Mouse (Mus musculus) R1 (cell line): ENCODE measurements around the gene Slc25a21.

ENCODE experiments used
- DNase-seq: peaks from one replicate; pipeline ENCODE4 v3.0.0-alpha.2; 2018; ENCODE audit warnings: low read depth, low spot score

The Slc25a21 gene

DNA sequence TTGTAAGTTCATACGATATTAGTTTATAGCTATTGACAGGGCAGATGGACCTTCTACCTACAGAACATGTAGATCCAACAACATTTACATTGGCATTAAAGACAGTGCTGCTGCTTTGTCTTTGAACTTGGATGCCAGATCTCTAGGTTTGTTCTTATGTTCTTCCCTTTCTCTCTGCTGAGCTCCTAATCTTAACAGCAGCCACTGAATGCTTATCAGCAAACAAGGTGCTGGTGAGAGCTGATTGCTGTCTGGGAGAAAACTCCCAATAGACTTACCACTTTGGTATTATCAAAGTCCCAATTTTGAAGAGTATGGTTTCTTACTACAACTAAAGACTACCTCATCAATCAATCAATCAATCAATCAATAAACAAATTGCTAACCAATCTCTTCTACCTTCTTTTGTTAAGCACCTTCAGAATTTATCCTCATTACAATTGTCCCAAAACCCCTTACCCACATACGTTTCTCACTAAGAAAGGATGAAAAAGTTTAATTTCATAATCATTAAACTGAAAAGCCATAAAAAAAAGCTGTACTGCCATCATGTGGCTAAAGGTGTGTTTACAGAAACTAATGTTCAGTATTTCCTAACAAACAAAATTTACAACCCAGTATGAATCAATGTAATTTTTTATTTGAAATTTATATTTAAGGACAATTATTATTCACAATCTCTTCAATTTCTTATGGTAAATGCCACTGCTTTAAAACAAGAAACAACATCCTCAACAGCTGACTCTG, 12.7 kb downstream of the Slc25a21 start:
- DNase-seq, result no peak

DNA sequence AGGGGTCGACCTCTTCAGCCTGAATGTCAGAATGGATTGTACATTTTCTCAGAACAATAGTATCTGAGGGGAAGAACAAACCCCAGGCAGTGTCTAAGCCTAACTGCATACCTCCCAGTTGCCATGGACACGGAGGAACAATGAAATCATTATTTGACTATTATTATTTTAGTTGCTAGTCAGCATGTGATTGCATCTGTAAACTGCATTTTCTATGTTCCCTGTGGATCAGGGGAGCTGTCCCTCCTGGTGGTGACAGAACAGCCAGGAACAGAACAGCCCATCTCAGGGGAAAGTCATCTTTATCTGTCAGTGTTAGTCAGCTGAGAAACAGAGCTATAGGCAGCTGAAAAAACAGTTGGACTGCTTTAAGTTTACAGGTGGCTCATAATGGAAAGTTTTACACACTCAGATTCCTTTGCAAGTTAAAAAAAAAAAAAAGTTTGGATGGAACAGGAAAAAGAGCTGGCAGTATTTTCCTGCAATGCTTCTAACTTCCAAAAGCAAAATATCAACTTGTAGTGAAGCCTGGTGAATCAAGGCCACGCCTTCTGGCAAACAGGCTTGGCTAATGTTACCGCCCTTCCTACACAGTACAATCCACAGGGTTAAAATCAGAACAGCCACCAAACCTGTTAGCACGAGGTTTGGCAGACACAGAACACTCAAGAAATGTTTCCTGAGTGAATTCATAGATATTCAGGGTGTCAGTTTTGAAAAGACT, 17.6 kb downstream of the Slc25a21 start:
- peak; percentile 74 for DNase-seq

- no peak for DNase-seq
Observed at GRCm38 (mm10) chr12:57178818-57179217, 18.5 kb downstream of the Slc25a21 start.

DNA sequence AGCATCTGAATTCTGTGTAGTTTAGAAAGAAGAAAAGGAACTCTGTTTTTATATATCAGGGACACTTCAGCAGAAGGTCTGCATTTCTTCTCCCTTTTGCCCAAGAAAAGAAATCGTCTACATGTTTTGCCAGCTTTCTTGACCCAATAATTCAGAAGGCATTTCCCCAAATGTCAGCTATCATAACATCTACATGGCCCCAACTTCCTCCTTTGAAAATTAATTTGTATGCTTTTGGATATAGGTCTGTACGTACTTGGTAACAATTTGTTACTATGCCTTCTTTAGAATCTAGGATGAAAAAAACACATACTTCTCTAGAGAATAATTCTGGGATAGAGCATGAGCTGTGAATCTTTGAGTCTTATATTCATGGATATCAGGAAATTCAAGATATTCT, 34.0 kb downstream of the Slc25a21 start:
- no peak for DNase-seq

GRCm38 (mm10) chr12:57162840-57163239, 34.4 kb downstream of the Slc25a21 start:
- DNase-seq, result no peak

GRCm38 (mm10) chr12:57159904-57160303, 37.4 kb downstream of the Slc25a21 start:
- no peak for DNase-seq

- no peak for DNase-seq
Observed at GRCm38 (mm10) chr12:57158266-57158665, 39.0 kb downstream of the Slc25a21 start.

- DNase-seq, result no peak
Observed at GRCm38 (mm10) chr12:57138937-57139336, 58.3 kb downstream of the Slc25a21 start.

GRCm38 (mm10) chr12:57137809-57138208, 59.5 kb downstream of the Slc25a21 start:
- no peak for DNase-seq

- DNase-seq, result no peak
Observed at GRCm38 (mm10) chr12:57118602-57119001, 78.7 kb downstream of the Slc25a21 start.

DNA sequence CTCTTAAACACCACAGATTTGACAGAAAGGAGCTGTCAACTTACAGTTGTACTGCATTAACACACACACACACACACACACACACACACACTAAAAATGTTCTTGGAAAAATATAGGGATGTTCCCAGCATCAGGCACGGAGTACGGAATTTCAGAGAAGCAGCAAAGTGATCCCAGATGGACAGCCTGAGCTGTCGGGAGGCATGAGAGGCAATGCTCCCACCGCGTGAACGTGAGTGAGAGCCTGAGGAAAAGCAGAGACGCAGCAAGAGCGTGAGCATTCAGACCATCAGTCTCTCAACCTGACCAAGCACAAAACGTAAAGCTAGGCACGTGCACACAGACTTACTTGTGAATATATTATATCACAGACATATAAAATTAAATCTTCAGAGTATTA, 81.8 kb downstream of the Slc25a21 start:
- DNase-seq, result no peak

- no peak for DNase-seq
Observed at GRCm38 (mm10) chr12:57109363-57109762, 87.9 kb downstream of the Slc25a21 start.

- no peak for DNase-seq
Observed at GRCm38 (mm10) chr12:57102322-57102721, 95.0 kb downstream of the Slc25a21 start.

- no peak for DNase-seq
Observed at GRCm38 (mm10) chr12:57100549-57100948, 96.7 kb downstream of the Slc25a21 start.

- DNase-seq, result peak; percentile 59
Observed at GRCm38 (mm10) chr12:57099066-57099465, 98.2 kb downstream of the Slc25a21 start.

- peak; percentile 40 for DNase-seq
Observed at GRCm38 (mm10) chr12:57098371-57098770, 98.9 kb downstream of the Slc25a21 start.

DNA sequence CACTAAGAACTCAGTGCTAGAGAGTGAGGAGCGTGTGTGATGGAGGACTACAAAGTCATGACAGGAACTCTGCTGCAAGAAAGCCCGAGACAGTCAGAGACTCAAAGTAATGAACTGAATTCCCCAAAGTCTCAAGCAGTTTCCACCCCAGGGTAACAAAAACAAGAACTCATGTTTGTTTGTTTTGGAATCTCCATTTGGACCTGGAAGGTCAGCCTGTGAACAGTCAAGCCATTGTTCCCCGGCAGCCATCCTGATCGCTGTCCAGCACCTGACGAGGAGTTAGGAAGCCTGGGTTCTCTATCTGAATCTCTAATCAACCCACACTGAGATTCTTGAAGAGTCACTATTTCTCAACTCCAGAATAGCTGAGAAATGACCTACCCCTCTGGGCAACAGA, 104.2 kb downstream of the Slc25a21 start:
- peak; percentile 25 for DNase-seq

GRCm38 (mm10) chr12:57084519-57084918, 112.8 kb downstream of the Slc25a21 start:
- DNase-seq, result no peak

- no peak for DNase-seq
Observed at GRCm38 (mm10) chr12:57083533-57083932, 113.7 kb downstream of the Slc25a21 start.

GRCm38 (mm10) chr12:57076606-57077005, 120.7 kb downstream of the Slc25a21 start:
- DNase-seq, result no peak

DNA sequence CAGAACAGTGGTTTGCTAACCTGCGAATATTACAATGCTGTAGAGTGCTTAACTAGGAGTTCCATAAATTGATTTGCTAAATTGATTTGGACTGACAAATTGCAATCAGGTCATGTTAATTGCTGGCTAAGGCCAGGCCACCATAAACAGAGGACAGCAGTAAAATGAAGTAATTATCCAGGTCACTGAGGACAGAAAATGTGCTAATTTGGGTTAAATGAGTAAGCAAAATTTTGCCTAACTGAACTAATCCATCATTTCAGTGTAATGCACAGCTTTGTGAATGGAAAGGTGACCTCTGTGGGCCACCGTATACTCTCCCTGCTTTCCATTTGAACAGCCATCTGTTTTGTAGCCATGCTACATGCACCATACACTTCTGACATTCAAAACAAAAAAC, 124.7 kb downstream of the Slc25a21 start:
- DNase-seq, result no peak

DNA sequence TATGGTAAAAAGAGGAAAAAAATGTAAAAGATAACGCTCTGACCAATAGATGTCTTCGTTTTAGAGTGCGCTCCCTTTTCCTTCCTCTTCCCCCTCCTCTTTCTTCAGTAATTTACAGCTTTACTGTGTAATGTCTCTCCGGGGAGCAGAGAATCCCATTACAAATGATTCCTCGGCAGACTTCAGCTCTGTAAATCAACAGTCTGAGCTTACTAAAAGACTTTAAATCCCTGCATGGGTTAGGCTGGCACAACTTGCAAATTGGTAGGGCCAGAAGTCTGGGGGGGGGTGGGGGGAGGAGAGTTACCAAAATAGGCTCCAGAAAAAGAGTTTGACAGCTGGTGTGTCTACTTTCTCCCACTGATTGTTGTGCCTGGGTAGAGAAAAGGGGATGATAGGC, 128.7 kb downstream of the Slc25a21 start:
- DNase-seq, result no peak

DNA sequence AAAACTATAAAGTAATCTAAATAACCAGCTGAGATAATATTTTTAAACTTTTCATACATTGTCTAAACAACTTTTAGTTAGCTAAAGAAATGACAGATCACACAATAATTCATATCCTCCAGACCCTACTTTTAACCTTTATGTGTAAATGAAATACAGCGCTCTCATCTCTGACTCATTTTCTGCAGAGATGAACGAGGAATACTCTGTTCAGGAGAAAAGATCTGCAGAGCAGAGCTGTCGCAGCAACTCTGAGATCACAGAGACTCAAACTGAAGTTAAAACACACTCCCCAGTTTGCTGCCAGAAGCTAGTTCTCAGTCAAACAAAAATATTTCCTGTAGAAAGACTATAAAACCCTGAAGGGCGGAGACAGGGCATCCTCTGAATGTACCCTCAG, 177.5 kb downstream of the Slc25a21 start:
- DNase-seq, result no peak
